Mouse (Mus musculus) hindbrain, embryonic 10.5 days (tissue): Measurements from ENCODE around the gene Chst15. TPM values are rescaled to one million over a fixed set of nuclear protein-coding genes. Genes with fewer than 3 reads are reported as not detected.

Experiments
- DNase-seq: peaks from one replicate; pipeline ENCODE4 v3.0.0-alpha.2; 2017; ENCODE audit warnings: low spot score
- H3K27ac ChIP-seq: fragments of 300-500 bp; sonication (generic); 2 replicates; pipeline ENCODE4 v1.5.1; 2016; ENCODE audit warnings: mild to moderate bottlenecking, moderate library complexity
- H3K27me3 ChIP-seq: fragments of 300-500 bp; sonication (generic); 2 replicates; pipeline ENCODE4 v1.6.1; 2016; ENCODE audit warnings: mild to moderate bottlenecking; ENCODE audit not compliant: poor library complexity, insufficient read depth, severe bottlenecking
- H3K36me3 ChIP-seq: fragments of 300-500 bp; sonication (generic); 2 replicates; pipeline ENCODE4 v1.6.1; 2016; ENCODE audit warnings: mild to moderate bottlenecking, moderate library complexity
- H3K4me1 ChIP-seq: fragments of 300-500 bp; sonication (generic); replicated peaks from 2 replicates; pipeline ENCODE4 v1.6.1; 2016; ENCODE audit warnings: mild to moderate bottlenecking
- H3K4me3 ChIP-seq: fragments of 300-500 bp; sonication (generic); 2 replicates; pipeline ENCODE4 v1.5.1; 2016; ENCODE audit warnings: mild to moderate bottlenecking, moderate library complexity
- H3K9me3 ChIP-seq: fragments of 300-500 bp; sonication (generic); 2 replicates; pipeline ENCODE4 v1.6.1; 2016; ENCODE audit warnings: mild to moderate bottlenecking, moderate library complexity
- WGBS: fragments of 180-500 bp; shearing (Covaris S2); methylation state at CpG from one replicate; pipeline ENCODE4 v1.1.7; 2016; 5-methylcytosine and 5-hydroxymethylcytosine counted together
- polyA plus RNA-seq: library from polyadenylated mRNA; unstranded; fragments of >200 nt; fragmentation: Nextera tagmentation; extraction: Ambion mirVana; gene quantifications from 2 replicates; pipeline ENCODE4 v1.2.1, GENCODE M21; 2016

The Chst15 gene
- polyA plus RNA-seq, 1 experiment from 2014 or later = 25.9 TPM

GRCm38 (mm10) chr7:132305492-132306375, 11.3 kb downstream of the Chst15 start:
- no peaks in the 10 kb centered on the region for H3K27me3 ChIP-seq
- peak overlapping the region; percentile 53; the same call in 1 of the 2 replicates for H3K27ac ChIP-seq
- no peak for DNase-seq
- 84% methylated on average over 5 of the region's 5 CpGs for WGBS
- H3K4me3 ChIP-seq = no peak overlapping the region
- no peaks in the 10 kb centered on the region for H3K9me3 ChIP-seq
- H3K4me1 ChIP-seq = peaks cover 57% of the 10 kb centered on the region
- H3K36me3 ChIP-seq = no peaks in the 10 kb centered on the region; the same call in 1 of the 2 replicates

DNA sequence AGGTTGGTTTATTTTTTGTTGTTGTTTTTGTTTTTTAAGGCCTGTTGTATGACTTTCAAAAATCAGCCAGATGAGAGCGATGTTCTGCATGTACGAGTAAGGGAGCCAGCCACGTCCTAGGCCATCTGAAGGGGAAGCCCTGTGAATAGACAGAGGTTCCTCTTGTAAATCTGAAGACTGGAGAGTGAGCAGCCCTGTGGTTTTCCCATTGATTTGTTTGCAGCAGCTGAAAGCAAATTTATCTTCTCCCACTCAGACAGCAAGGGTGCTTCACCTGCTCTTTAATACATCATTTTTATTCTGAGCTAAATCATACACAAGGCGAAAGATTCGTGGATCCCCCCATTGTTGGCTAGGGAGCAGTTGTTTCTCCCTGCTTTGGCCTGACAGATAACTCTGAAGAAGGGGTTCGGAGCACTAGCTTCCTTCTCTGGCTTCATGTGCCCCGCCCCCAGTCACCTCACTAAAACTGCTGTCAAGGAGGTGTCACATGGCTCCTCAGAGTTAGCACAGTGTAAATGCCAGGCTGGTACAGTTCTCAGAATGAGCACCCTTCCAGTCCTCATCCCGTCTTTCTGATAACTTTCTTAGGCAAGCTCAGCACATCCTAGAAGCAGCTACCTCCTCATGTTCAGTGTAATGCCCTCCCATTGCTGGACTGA, 12.5 kb downstream of the Chst15 start:
- H3K9me3 ChIP-seq = no peaks in the 10 kb centered on the region
- 79% methylated on average over 8 of the region's 8 CpGs for WGBS

DNA sequence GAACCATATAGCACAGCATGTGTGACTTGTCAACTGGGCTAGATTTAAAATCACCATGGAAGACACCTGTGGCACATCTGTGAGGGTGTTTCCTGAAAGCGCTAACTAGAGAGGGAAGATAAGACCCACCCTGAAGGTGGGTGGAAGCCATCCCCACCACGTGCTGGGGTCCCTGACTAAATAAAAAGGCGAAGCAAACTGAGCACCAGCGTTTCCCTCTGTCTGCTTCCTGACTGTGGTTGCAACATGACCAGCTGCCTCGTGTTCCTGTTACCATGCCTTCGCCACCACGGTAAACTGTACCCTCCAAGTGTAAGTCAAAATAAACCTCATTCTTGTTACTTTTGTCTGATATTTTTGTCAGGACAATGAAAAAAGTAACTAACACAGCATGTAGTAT, 13.0 kb downstream of the Chst15 start:
- Histone ChIP-seq H3K36me3 (peaks cover 6% of the 10 kb centered on the region; the same call in 1 of the 2 replicates), H3K9me3 (no peaks in the 10 kb centered on the region), H3K4me3 (no peak overlapping the region), H3K27ac (no peak overlapping the region), H3K4me1 (peaks cover 54% of the 10 kb centered on the region), H3K27me3 (no peaks in the 10 kb centered on the region)
- DNase-seq = no peak
- 80% methylated on average over 7 of the region's 7 CpGs for WGBS

More for the DNA sequence above, 12.5 kb downstream of the Chst15 start:
- peak overlapping the region; percentile 35; the same call in 1 of the 2 replicates for H3K27ac ChIP-seq
- H3K4me1 ChIP-seq = peaks cover 59% of the 10 kb centered on the region
- H3K36me3 ChIP-seq = peaks cover 6% of the 10 kb centered on the region; the same call in 1 of the 2 replicates
- H3K27me3 ChIP-seq = no peaks in the 10 kb centered on the region
- no peak for DNase-seq
- no peak overlapping the region for H3K4me3 ChIP-seq

DNA sequence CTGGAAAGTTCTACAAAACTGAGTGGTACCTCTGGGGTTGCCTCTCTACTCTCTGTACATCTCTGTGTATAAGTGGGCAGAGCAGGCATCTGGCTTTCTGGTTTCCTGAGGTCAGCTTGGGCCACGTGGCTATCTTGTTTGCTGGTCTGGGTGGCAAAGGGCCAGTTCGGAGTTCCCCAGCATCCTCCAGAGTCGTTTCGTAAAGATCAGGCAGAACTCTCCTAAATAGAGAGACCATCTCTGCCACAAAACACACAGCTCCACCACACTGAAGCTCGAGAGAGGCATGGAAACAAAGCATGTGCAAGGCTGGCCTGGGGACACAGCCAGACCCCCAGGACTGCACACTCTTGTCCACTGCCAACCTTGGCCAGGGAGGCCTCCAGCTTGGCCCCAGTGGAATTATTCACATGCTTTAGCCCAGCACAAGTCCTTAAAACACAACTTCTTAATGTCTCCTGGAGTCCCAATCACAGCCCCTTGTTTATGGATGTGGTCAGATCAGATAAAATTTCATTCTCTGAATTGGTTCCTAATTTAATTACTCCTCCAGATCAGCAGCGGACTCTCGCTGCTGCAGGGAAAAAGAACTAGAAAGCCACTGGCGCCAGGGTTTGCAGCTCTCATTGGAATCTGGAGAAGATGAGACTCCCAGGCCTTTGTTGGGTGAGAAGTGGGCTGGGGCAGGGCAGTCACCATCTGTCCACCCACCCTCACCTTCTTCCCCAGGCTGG, 14.4 kb downstream of the Chst15 start:
- WGBS = 79% methylated on average over 8 of the region's 8 CpGs
- Histone ChIP-seq H3K27ac (peak overlapping the region; percentile 62), H3K36me3 (peaks cover 6% of the 10 kb centered on the region; the same call in 1 of the 2 replicates), H3K9me3 (no peaks in the 10 kb centered on the region), H3K4me3 (no peak overlapping the region), H3K27me3 (no peaks in the 10 kb centered on the region), H3K4me1 (peaks cover 53% of the 10 kb centered on the region)
- no peak for DNase-seq

GRCm38 (mm10) chr7:132299661-132300210, 17.3 kb downstream of the Chst15 start:
- Histone ChIP-seq H3K27ac (no peak overlapping the region), H3K4me3 (no peak overlapping the region), H3K36me3 (peaks cover 6% of the 10 kb centered on the region; the same call in 1 of the 2 replicates), H3K4me1 (peaks cover 46% of the 10 kb centered on the region), H3K27me3 (no peaks in the 10 kb centered on the region), H3K9me3 (no peaks in the 10 kb centered on the region)
- 78% methylated on average over 5 of the region's 5 CpGs for WGBS
- DNase-seq = no peak

GRCm38 (mm10) chr7:132298412-132298990, 18.5 kb downstream of the Chst15 start:
- Histone ChIP-seq H3K4me3 (no peak overlapping the region), H3K9me3 (no peaks in the 10 kb centered on the region), H3K36me3 (peaks cover 6% of the 10 kb centered on the region; the same call in 1 of the 2 replicates), H3K27me3 (no peaks in the 10 kb centered on the region), H3K4me1 (peaks cover 37% of the 10 kb centered on the region), H3K27ac (no peak overlapping the region)
- DNase-seq = no peak
- WGBS = 88% methylated on average over 7 of the region's 7 CpGs

GRCm38 (mm10) chr7:132296661-132297443, 20.2 kb downstream of the Chst15 start:
- H3K4me3 ChIP-seq = no peak overlapping the region
- no peak for DNase-seq
- peaks cover 6% of the 10 kb centered on the region; the same call in 1 of the 2 replicates for H3K36me3 ChIP-seq
- WGBS = 87% methylated on average over 4 of the region's 4 CpGs
- H3K27me3 ChIP-seq = no peaks in the 10 kb centered on the region
- H3K27ac ChIP-seq = no peak overlapping the region
- peaks cover 21% of the 10 kb centered on the region for H3K4me1 ChIP-seq
- no peaks in the 10 kb centered on the region for H3K9me3 ChIP-seq

DNA sequence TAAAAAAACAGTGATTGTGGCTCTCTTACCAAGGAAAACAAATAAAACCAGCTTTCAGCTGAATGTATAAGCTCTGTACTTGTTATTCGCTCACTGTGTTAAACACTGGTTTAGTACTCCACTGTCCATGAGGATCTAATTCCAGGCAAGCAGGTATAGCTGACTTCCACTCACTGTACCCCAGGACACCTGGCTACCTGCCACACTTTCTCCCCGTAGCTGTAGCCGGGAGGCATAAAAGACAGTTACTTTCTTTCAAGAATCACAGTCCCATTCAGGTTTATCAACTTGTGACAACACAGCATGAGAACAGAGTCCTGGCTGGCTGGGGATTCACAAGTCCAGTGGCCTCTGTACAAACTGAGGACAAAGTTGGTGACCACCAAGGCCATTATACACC, 20.9 kb downstream of the Chst15 start:
- WGBS = 90% methylated on average over 3 of the region's 3 CpGs
- no peaks in the 10 kb centered on the region for H3K9me3 ChIP-seq
- peaks cover 19% of the 10 kb centered on the region for H3K4me1 ChIP-seq
- H3K4me3 ChIP-seq = no peak overlapping the region
- no peak for DNase-seq
- H3K36me3 ChIP-seq = peaks cover 6% of the 10 kb centered on the region; the same call in 1 of the 2 replicates
- H3K27ac ChIP-seq = no peak overlapping the region
- H3K27me3 ChIP-seq = no peaks in the 10 kb centered on the region

- Histone ChIP-seq H3K27ac (peak overlapping the region; percentile 79), H3K36me3 (no peaks in the 10 kb centered on the region), H3K27me3 (no peaks in the 10 kb centered on the region), H3K4me1 (peaks cover 80% of the 10 kb centered on the region), H3K9me3 (no peaks in the 10 kb centered on the region), H3K4me3 (no peak overlapping the region)
- DNase-seq = no peak
- 83% methylated on average over 3 of the region's 3 CpGs for WGBS
Measured at GRCm38 (mm10) chr7:132287340-132287664, 29.7 kb downstream of the Chst15 start.

- 46% methylated on average over 14 of the region's 14 CpGs for WGBS
- no peak for DNase-seq
- Histone ChIP-seq H3K4me3 (no peak overlapping the region), H3K27me3 (no peaks in the 10 kb centered on the region), H3K9me3 (no peaks in the 10 kb centered on the region), H3K36me3 (no peaks in the 10 kb centered on the region), H3K4me1 (peaks cover 85% of the 10 kb centered on the region), H3K27ac (peak overlapping the region; percentile 79)
Measured at GRCm38 (mm10) chr7:132286630-132287339, 30.2 kb downstream of the Chst15 start.

DNA sequence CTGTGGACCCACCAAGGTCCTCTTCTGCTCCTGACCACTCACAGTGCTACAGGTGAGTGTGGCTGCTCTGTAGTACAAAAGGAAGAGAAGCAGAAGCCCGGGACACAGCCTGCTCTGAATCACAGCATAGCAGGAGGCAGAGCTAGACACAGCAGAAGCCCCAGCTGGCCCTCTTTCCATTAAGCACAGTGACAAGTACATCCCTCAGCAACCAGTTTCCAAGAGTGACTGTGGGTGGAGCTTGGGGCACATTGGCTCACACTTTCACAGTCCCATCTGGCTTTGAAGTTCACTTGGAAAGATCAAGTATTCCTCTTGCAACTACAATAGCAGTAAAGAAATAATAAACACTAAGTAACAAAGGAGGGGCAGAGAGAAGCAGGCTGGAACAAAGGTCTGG, 32.2 kb downstream of the Chst15 start:
- peaks cover 90% of the 10 kb centered on the region for H3K4me1 ChIP-seq
- peak overlapping the region; percentile 83 for H3K27ac ChIP-seq
- no peaks in the 10 kb centered on the region for H3K9me3 ChIP-seq
- no peaks in the 10 kb centered on the region for H3K36me3 ChIP-seq
- H3K27me3 ChIP-seq = no peaks in the 10 kb centered on the region
- peak; percentile 27 for DNase-seq
- WGBS = 12% methylated on average over 1 of the region's 1 CpGs
- H3K4me3 ChIP-seq = no peak overlapping the region
